Mouse (Mus musculus) brain, embryonic 14.5 days (tissue): ENCODE data around the gene Trappc12.

Source experiments
- CTCF ChIP-seq: fragments of 200-500 bp; IDR thresholded peaks from 2 replicates; pipeline ENCODE4 v1.5.1; 2012; ENCODE audit warnings: inconsistent platforms, mild to moderate bottlenecking, moderate library complexity, borderline replicate concordance; ENCODE audit not compliant: insufficient read depth, insufficient read length; ENCODE audit errors: extremely low read depth
- POLR2A ChIP-seq: fragments of 200-500 bp; IDR thresholded peaks from 2 replicates; pipeline ENCODE4 v1.6.1; 2012; ENCODE audit warnings: mild to moderate bottlenecking, inconsistent platforms, borderline replicate concordance; ENCODE audit not compliant: poor library complexity, insufficient read depth, insufficient read length, severe bottlenecking; ENCODE audit errors: extremely low read depth

DNA sequence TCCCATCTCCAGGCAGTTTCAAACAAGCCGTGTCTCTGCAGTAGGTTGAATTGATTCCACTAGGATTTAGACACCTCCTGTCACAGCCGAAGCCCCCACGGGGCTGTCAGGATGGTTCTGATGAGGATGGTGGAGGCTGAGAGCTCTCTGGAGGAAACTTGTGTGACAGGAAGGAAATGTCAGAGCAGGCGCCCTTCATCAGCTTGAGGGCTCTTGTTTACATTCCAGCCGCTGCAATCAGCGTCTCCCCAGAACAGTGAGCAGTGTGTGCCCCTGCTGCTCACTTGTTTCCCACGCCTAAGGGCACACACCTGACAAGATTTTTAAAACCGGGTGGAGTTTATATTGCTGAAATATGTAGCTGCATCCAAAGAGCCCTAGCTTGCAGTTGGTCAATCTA is 83.0 kb downstream of the Trappc12 start:
- TF ChIP-seq CTCF (no peak), POLR2A (no peak)
